Mouse (Mus musculus) myocyte (in vitro differentiated cells): Measurements from ENCODE around the gene Chn1.

Experiments
- E2F4 ChIP-seq: IDR thresholded peaks from one replicate; pipeline ENCODE4 v1.6.1; 2011; ENCODE audit warnings: mild to moderate bottlenecking, control low read depth, moderate library complexity; ENCODE audit not compliant: insufficient read depth
- MYOD1 ChIP-seq, 3 experiments: IDR thresholded peaks; one replicate each; pipeline ENCODE4 v1.6.1; 2011; ENCODE audit warnings: control low read depth in 2 of 3, low read depth in 2 of 3, mild to moderate bottlenecking in 2 of 3, moderate library complexity in 1 of 3; ENCODE audit not compliant: insufficient read length in 2 of 3, control insufficient read depth in 1 of 3
- POLR2A ChIP-seq: IDR thresholded peaks from one replicate; pipeline ENCODE4 v1.6.1; 2011; ENCODE audit warnings: low read depth, mild to moderate bottlenecking, control low read depth, moderate library complexity; ENCODE audit not compliant: insufficient read length
- REST ChIP-seq: IDR thresholded peaks from one replicate; pipeline ENCODE4 v1.6.1; 2011; ENCODE audit warnings: mild to moderate bottlenecking, control low read depth, moderate library complexity; ENCODE audit not compliant: insufficient read depth, insufficient read length
- SRF ChIP-seq: IDR thresholded peaks from one replicate; pipeline ENCODE4 v1.6.1; 2011; ENCODE audit warnings: low read depth; ENCODE audit not compliant: control insufficient read depth, insufficient read length

- TF ChIP-seq POLR2A = no peak
- TF ChIP-seq MYOD1 (IDR thresholded peaks at IDR 0.05; ENCODE audit: control insufficient read depth in 1 of 3, insufficient read length in 2 of 3, low read depth in 2 of 3) = no peak
- TF ChIP-seq E2F4 = no peak
- TF ChIP-seq REST = no peak
- TF ChIP-seq SRF = no peak
Measured at GRCm38 (mm10) chr2:73798786-73799185, 23.6 kb upstream of the Chn1 start.
